Mouse (Mus musculus) left cerebral cortex, postnatal 36 days (tissue): ENCODE measurements around the gene Cldn1. TPM values are rescaled to one million over a fixed set of nuclear protein-coding genes. Genes with fewer than 3 reads are reported as not detected.

Source experiments
- DNase-seq, 2 experiments: peaks; one replicate each; pipeline ENCODE4 v3.0.0; 2021 to 2022; ENCODE audit warnings: low spot score in 2 of 2, mixed read lengths in 1 of 2
- intact Hi-C: fragments of 180-260 bp; cut with DNase I; formaldehyde crosslinking; loops from one replicate; pipeline ENCODE4 v1.15.1; 2025
- total RNA-seq, 2 experiments: library from RNA; stranded (reverse); gene quantifications; 2 replicates each; pipeline ENCODE4 v1.2.3; 2021

Gene Cldn1
- total RNA-seq, 2 experiments from 2014 or later, result 1.1 to 1.9 TPM

GRCm38 (mm10) chr16:26314815-26315214 lies 56.8 kb downstream of the Cldn1 start:
- intact Hi-C loops, result no loop called here
- DNase-seq, result peak; percentile 11 to 24

DNA sequence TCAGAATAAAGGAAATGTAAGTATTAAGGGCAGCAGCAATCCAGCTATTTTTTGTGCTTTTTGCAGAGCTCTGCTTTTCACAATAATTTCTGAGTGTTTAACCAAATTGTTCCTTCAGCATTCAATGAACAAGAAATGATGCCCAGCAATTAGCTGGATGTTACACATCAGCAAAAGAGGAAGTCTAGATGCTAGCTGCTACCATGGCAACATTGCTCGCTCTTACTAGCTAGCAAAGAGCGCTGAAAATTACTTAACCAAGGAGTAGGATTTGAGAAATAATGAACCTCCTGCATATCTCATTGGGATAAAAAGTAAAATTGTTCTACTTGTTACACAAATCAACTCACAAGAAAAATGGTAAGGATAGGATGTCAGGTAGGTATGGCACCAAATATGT lies 62.2 kb downstream of the Cldn1 start:
- intact Hi-C loops, result no loop called here
- no peak for DNase-seq

Other genes with a start within 250 kb of the Cldn1 start
- not detected for gene Cldn16, start 91.3 kb upstream of the Cldn1 start, total RNA-seq
- not detected for gene Tmem207, start 154.9 kb upstream of the Cldn1 start, total RNA-seq
- 10 to 100 TPM; 36.1 to 43.4 TPM for gene Il1rap, start 209.9 kb upstream of the Cldn1 start, total RNA-seq